Mouse (Mus musculus) MEL (cell line): ENCODE measurements around the gene Zfp160. TPM values are rescaled to one million over a fixed set of nuclear protein-coding genes. Genes with fewer than 3 reads are reported as not detected.
"Not testable (repeated sequence)": the region's sequence is repeated elsewhere in the genome, so short reads cannot be mapped to it uniquely, and the experiment has no call there.

Experiments
- DNase-seq: peaks from one replicate; pipeline ENCODE4 v3.0.0; 2011; ENCODE audit warnings: low read depth, low spot score
- H3K27ac ChIP-seq: 2 replicates; pipeline ENCODE4 v1.5.1; 2012; ENCODE audit warnings: low read depth, mild to moderate bottlenecking, control low read depth, low read length, moderate library complexity; ENCODE audit not compliant: control insufficient read depth
- H3K27me3 ChIP-seq, 2 experiments: fragments of 150-350 bp in 1 of 2; sonication (generic) in 1 of 2; 2 replicates each; pipeline ENCODE4 v1.6.1; 2012; ENCODE audit warnings: low read length in 2 of 2, mild to moderate bottlenecking in 2 of 2, improper control_type of control experiment in 1 of 2, moderate library complexity in 1 of 2; ENCODE audit not compliant: insufficient read depth in 2 of 2, control insufficient read depth in 1 of 2
- H3K36me3 ChIP-seq, 2 experiments: 2 replicates each; pipeline ENCODE4 v1.6.1; 2012 to 2014; ENCODE audit warnings: low read length in 2 of 2, improper control_type of control experiment in 1 of 2, inconsistent platforms in 1 of 2, mild to moderate bottlenecking in 1 of 2; ENCODE audit not compliant: insufficient read depth in 2 of 2, control insufficient read depth in 1 of 2
- H3K4me1 ChIP-seq, 2 experiments: fragments of 150-350 bp in 1 of 2; sonication (generic) in 1 of 2; 2 replicates each; pipeline ENCODE4 v1.6.1; 2012; ENCODE audit warnings: low read length in 2 of 2, improper control_type of control experiment in 1 of 2, mild to moderate bottlenecking in 1 of 2; ENCODE audit not compliant: insufficient read depth in 2 of 2, control insufficient read depth in 1 of 2
- H3K4me3 ChIP-seq, 2 experiments: fragments of 150-350 bp in 1 of 2; sonication (generic) in 1 of 2; 2 replicates each; pipeline ENCODE4 v1.5.1; 2012; ENCODE audit warnings: low read depth in 2 of 2, low read length in 2 of 2, mild to moderate bottlenecking in 2 of 2, moderate library complexity in 2 of 2, control low read depth in 1 of 2, improper control_type of control experiment in 1 of 2; ENCODE audit not compliant: control insufficient read depth in 1 of 2, insufficient read depth in 1 of 2
- H3K79me2 ChIP-seq: 2 replicates; pipeline ENCODE4 v1.6.1; 2012; ENCODE audit warnings: mild to moderate bottlenecking, low read length, moderate library complexity; ENCODE audit not compliant: control insufficient read depth, poor library complexity, insufficient read depth
- H3K9ac ChIP-seq: 2 replicates; pipeline ENCODE4 v1.6.1; 2012; ENCODE audit warnings: low read depth, mild to moderate bottlenecking, control low read depth, low read length, moderate library complexity; ENCODE audit not compliant: control insufficient read depth, poor library complexity, severe bottlenecking
- H3K9me3 ChIP-seq: fragments of 150-350 bp; sonication (generic); replicated peaks from 2 replicates; pipeline ENCODE4 v1.6.1; 2012; ENCODE audit warnings: mild to moderate bottlenecking, low read length, improper control_type of control experiment, moderate library complexity; ENCODE audit not compliant: insufficient read depth
- CHD1 ChIP-seq: IDR thresholded peaks from 2 replicates; pipeline ENCODE4 v1.6.1; 2012; ENCODE audit warnings: low read depth, mild to moderate bottlenecking, inconsistent platforms, low read length, improper control_type of control experiment
- CHD2 ChIP-seq: IDR thresholded peaks from 2 replicates; pipeline ENCODE4 v1.6.1; 2011; ENCODE audit warnings: low read length, improper control_type of control experiment
- ELF1 ChIP-seq: IDR thresholded peaks from 2 replicates; pipeline ENCODE4 v1.6.1; 2014; ENCODE audit warnings: low read depth, mild to moderate bottlenecking, inconsistent platforms, low read length, improper control_type of control experiment, moderate library complexity
- GABPA ChIP-seq: IDR thresholded peaks from 2 replicates; pipeline ENCODE4 v1.6.1; 2012; ENCODE audit warnings: low read depth, mild to moderate bottlenecking, inconsistent platforms, low read length, improper control_type of control experiment, moderate library complexity
- MAZ ChIP-seq: IDR thresholded peaks from 2 replicates; pipeline ENCODE4 v1.6.1; 2012; ENCODE audit warnings: low read depth, mild to moderate bottlenecking, inconsistent platforms, low read length, improper control_type of control experiment
- NELFE ChIP-seq: IDR thresholded peaks from 2 replicates; pipeline ENCODE4 v1.6.1; 2011; ENCODE audit warnings: low read depth, low read length, improper control_type of control experiment
- POLR2A ChIP-seq, 2 experiments: IDR thresholded peaks; 2 replicates each; pipeline ENCODE4 v1.6.1; 2011 to 2012; ENCODE audit warnings: low read length in 2 of 2, mild to moderate bottlenecking in 2 of 2, control low read depth in 1 of 2, improper control_type of control experiment in 1 of 2, low read depth in 1 of 2, moderate library complexity in 1 of 2; ENCODE audit not compliant: control insufficient read depth in 1 of 2, insufficient read depth in 1 of 2, poor library complexity in 1 of 2
- POLR2AphosphoS2 ChIP-seq: IDR thresholded peaks from 2 replicates; pipeline ENCODE4 v1.6.1; 2011; ENCODE audit warnings: low read length, improper control_type of control experiment
- POLR2AphosphoS5 ChIP-seq: IDR thresholded peaks from 2 replicates; pipeline ENCODE4 v1.6.1; 2012; ENCODE audit warnings: low read depth, borderline replicate concordance, mild to moderate bottlenecking, inconsistent platforms, low read length, moderate library complexity, mixed read lengths
- RAD21 ChIP-seq: IDR thresholded peaks from 2 replicates; pipeline ENCODE4 v1.6.1; 2011; ENCODE audit warnings: mild to moderate bottlenecking, low read depth, low read length, improper control_type of control experiment
- RCOR1 ChIP-seq: IDR thresholded peaks from 2 replicates; pipeline ENCODE4 v1.6.1; 2012; ENCODE audit warnings: low read depth, mild to moderate bottlenecking, inconsistent platforms, low read length, improper control_type of control experiment
- SIN3A ChIP-seq: IDR thresholded peaks from 2 replicates; pipeline ENCODE4 v1.6.1; 2012; ENCODE audit warnings: low read length, improper control_type of control experiment, inconsistent platforms
- SMC3 ChIP-seq: IDR thresholded peaks from 2 replicates; pipeline ENCODE4 v1.6.1; 2011; ENCODE audit warnings: low read depth, low read length, improper control_type of control experiment
- TCF12 ChIP-seq: IDR thresholded peaks from 2 replicates; pipeline ENCODE4 v1.6.1; 2014; ENCODE audit warnings: low read depth, mild to moderate bottlenecking, inconsistent platforms, low read length, improper control_type of control experiment, moderate library complexity
- ZC3H11A ChIP-seq: IDR thresholded peaks from 2 replicates; pipeline ENCODE4 v1.6.1; 2012; ENCODE audit warnings: low read depth, mild to moderate bottlenecking, inconsistent platforms, low read length, improper control_type of control experiment
- ZNF384 ChIP-seq: IDR thresholded peaks from 2 replicates; pipeline ENCODE4 v1.6.1; 2012; ENCODE audit warnings: low read depth, mild to moderate bottlenecking, inconsistent platforms, low read length, improper control_type of control experiment
- polyA plus RNA-seq, 2 experiments: library from polyadenylated mRNA; stranded (reverse) in 1 of 2; unstranded in 1 of 2; fragments of >175 nt in 1 of 2; fragments of >200 nt in 1 of 2; gene quantifications; 2 replicates each; pipeline versions ENCODE4 v1.2.1 to v1.2.4; 2012; ENCODE audit warnings: low replicate concordance in 2 of 2, low read depth in 1 of 2; ENCODE audit not compliant: insufficient read length in 2 of 2, insufficient read depth in 1 of 2, missing spikeins in 1 of 2
- total RNA-seq: library from RNA; depleted of rRNA; stranded (reverse); fragments of 300-350 nt; gene quantifications from 2 replicates; pipeline ENCODE4 v1.2.3, GENCODE M21; 2012; rRNA removed

The Zfp160 gene
- total and polyA plus RNA-seq, 3 experiments = 7.7 to 11.6 TPM; not detected in 1

DNA sequence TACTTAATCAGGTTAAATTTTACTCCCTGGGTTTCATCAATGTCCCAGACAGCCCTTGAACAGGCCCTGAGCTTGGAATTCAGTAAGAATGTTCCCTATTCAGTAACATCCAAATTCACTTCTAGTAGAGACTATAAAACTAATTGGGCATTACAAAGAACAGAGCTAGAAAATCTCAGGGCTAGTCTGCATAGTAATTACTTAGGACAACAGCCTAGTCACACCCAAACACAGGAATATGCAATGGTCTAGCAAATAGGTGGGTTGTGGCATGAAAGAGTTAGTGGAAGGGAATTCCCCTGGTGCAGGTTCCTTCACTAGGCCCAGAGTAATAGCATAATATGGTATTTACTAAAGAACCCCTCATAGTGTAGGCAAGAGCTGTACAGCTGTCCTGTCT, 58.3 kb downstream of the Zfp160 start:
- Histone ChIP-seq H3K9me3 (no peaks in the 10 kb centered on the region), H3K79me2 (no peaks in the 10 kb centered on the region), H3K9ac (no peak overlapping the region), H3K4me1 (no peaks in the 10 kb centered on the region), H3K4me3 (no peak overlapping the region)
- no peak for DNase-seq
- TF ChIP-seq SMC3 (no peak), CHD1 (no peak), GABPA (no peak), ELF1 (no peak), RCOR1 (no peak), POLR2AphosphoS5 (no peak), ZC3H11A (no peak), ZNF384 (no peak), SIN3A (no peak), MAZ (no peak), POLR2AphosphoS2 (no peak), CHD2 (no peak), NELFE (no peak), TCF12 (no peak), POLR2A (IDR thresholded peaks at IDR 0.05; ENCODE audit: control insufficient read depth in 1 of 2, insufficient read depth in 1 of 2, low read depth in 1 of 2, low read length in 2 of 2, poor library complexity in 1 of 2) (no peak), RAD21 (no peak)
- TF ChIP-seq, all 39 proteins: peak for 0
- Histone ChIP-seq H3K27me3 (no peaks in the 10 kb centered on the region), H3K27ac (no peak overlapping the region), H3K36me3 (no peaks in the 10 kb centered on the region)

DNA sequence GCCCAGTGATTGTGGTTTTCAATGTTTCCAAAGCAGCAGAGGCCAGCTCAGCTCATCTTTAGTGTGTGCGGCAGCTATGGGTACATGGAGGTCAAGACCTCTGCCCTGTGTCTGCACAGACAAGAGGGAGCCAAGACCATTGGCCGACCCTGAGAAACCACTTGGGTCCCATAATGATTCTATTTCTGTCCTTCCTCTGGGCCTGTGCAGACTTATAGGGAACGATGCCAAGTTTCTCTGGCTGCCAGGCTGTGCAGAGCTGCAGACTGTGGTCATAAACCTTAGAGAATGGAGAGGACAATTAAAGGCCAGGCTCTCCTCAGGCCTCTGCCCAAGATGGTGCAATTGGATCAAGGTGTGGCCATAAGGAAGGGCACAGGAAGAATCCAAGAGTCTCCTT, 60.7 kb downstream of the Zfp160 start:
- not testable (repeated sequence) for H3K4me3 ChIP-seq, H3K27ac ChIP-seq, H3K36me3 ChIP-seq

DNA sequence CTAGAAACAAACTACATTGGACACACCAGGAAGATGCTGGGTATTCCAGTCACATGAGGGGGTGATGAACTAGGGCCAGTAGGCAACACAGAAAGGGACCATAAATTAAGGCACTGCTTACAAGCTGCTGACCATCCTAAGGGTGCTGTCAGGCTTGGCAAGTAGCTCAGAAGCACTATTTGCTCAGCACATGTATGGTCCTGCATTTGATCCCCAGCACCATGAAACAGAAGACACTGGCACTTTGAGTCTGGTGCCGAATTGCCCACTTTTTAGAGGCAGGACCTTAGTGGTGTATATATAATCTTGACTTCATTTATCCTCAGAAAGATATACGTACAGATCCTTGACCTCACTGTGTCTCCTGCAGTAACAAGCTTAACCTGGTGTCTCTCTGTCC, 62.3 kb downstream of the Zfp160 start:
- not testable (repeated sequence) for H3K4me3 ChIP-seq, H3K9me3 ChIP-seq, H3K27me3 ChIP-seq, H3K79me2 ChIP-seq, H3K4me1 ChIP-seq, H3K9ac ChIP-seq, H3K27ac ChIP-seq, DNase-seq, H3K36me3 ChIP-seq

More for the DNA sequence above, 60.7 kb downstream of the Zfp160 start:
- H3K9me3 ChIP-seq, H3K79me2 ChIP-seq, DNase-seq, H3K9ac ChIP-seq, H3K27me3 ChIP-seq, H3K4me1 ChIP-seq: not testable (repeated sequence)

Other genes starting within 250 kb of the Zfp160 start
- not detected in 2 replicates for gene Vmn1r228, start 222.7 kb upstream of the Zfp160 start, total RNA-seq
- gene Vmn1r228, start 222.7 kb upstream of the Zfp160 start, polyA plus RNA-seq = not detected
- not detected in 2 replicates for gene Vmn1r229, start 197.3 kb upstream of the Zfp160 start, total RNA-seq
- under 1 TPM in 1 of 2 experiments, not detected in 1; 0.01 TPM for gene Vmn1r229, start 197.3 kb upstream of the Zfp160 start, polyA plus RNA-seq
- gene Vmn1r230, start 168.5 kb upstream of the Zfp160 start, total RNA-seq = not detected in 2 replicates
- not detected for gene Vmn1r230, start 168.5 kb upstream of the Zfp160 start, polyA plus RNA-seq
- gene Vmn1r231, start 103.8 kb upstream of the Zfp160 start, total RNA-seq = not detected in 2 replicates
- not detected for gene Vmn1r231, start 103.8 kb upstream of the Zfp160 start, polyA plus RNA-seq
- not detected in 2 replicates for gene Vmn1r232, start 89.2 kb upstream of the Zfp160 start, total RNA-seq
- not detected for gene Vmn1r232, start 89.2 kb upstream of the Zfp160 start, polyA plus RNA-seq
- 152 and 154 TPM in 2 replicates for gene Ppp2r1a, start 63.6 kb upstream of the Zfp160 start, total RNA-seq
- gene Ppp2r1a, start 63.6 kb upstream of the Zfp160 start, polyA plus RNA-seq = 100 to 1,000 TPM in 1 of 2 experiments, not detected in 1; 312 TPM
- not detected in 2 replicates for gene Vmn1r233, start 12.4 kb upstream of the Zfp160 start, total RNA-seq
- not detected for gene Vmn1r233, start 12.4 kb upstream of the Zfp160 start, polyA plus RNA-seq
- gene Vmn1r234, start 217.2 kb downstream of the Zfp160 start, total RNA-seq = not detected in 2 replicates
- not detected for gene Vmn1r234, start 217.2 kb downstream of the Zfp160 start, polyA plus RNA-seq
- not detected in 2 replicates for gene Vmn1r235, start 247.5 kb downstream of the Zfp160 start, total RNA-seq
- gene Vmn1r235, start 247.5 kb downstream of the Zfp160 start, polyA plus RNA-seq = not detected